Mouse (Mus musculus) kidney, adult 2 months (tissue): ENCODE results near the gene Slc12a5. TPM values are rescaled to one million over a fixed set of nuclear protein-coding genes. Genes with fewer than 3 reads are reported as not detected.
A peak's percentile ranks its signal among the peaks of the same experiment; 100 is the strongest.

ENCODE experiments used
- DNase-seq: peaks from one replicate; pipeline ENCODE4 v3.0.0; 2021
- H3K27ac ChIP-seq: fragments of 200-500 bp; 2 replicates; pipeline ENCODE4 v1.5.1; 2012; ENCODE audit warnings: low read depth, low read length, control low read depth, inconsistent platforms; ENCODE audit not compliant: insufficient read depth
- H3K27me3 ChIP-seq: fragments of 200-500 bp; replicated peaks from 2 replicates; pipeline ENCODE4 v1.6.1; 2012; ENCODE audit warnings: mild to moderate bottlenecking, moderate library complexity, low read length, inconsistent platforms; ENCODE audit not compliant: control insufficient read depth, insufficient read depth
- H3K36me3 ChIP-seq: fragments of 200-500 bp; 2 replicates; pipeline ENCODE4 v1.6.1; 2012; ENCODE audit warnings: mild to moderate bottlenecking, moderate library complexity, low read length, inconsistent platforms; ENCODE audit not compliant: control insufficient read depth, insufficient read depth
- H3K4me1 ChIP-seq: fragments of 200-500 bp; 2 replicates; pipeline ENCODE4 v1.6.1; 2011; ENCODE audit warnings: low read length; ENCODE audit not compliant: control insufficient read depth, insufficient read depth
- H3K4me3 ChIP-seq: fragments of 200-500 bp; 2 replicates; pipeline ENCODE4 v1.5.1; 2011; ENCODE audit warnings: mild to moderate bottlenecking, low read depth, low read length, control low read depth; ENCODE audit not compliant: insufficient read depth
- CTCF ChIP-seq: fragments of 200-500 bp; conservative IDR thresholded peaks from 2 replicates; pipeline ENCODE4 v1.5.1; 2011; ENCODE audit warnings: low read depth, mild to moderate bottlenecking, control low read depth, low read length, moderate library complexity, mixed read lengths; ENCODE audit not compliant: insufficient read depth, insufficient read length
- POLR2A ChIP-seq: fragments of 200-500 bp; IDR thresholded peaks from one replicate; pipeline ENCODE4 v1.6.1; 2011; ENCODE audit warnings: low read depth, low read length, control low read depth
- WGBS: fragments of 180-500 bp; shearing (Covaris S2); methylation state at CpG from one replicate; pipeline ENCODE4 v1.1.7; 2018; 5-methylcytosine and 5-hydroxymethylcytosine counted together
- polyA plus RNA-seq: library from polyadenylated mRNA; depleted of rRNA; stranded (reverse); fragments of >200 nt; gene quantifications from 2 replicates; pipeline ENCODE4 v1.2.3, GENCODE M21; 2012

Gene Slc12a5
- polyA plus RNA-seq, 1 experiment = 1.5 TPM

- WGBS = 23% methylated on average over 7 of the region's 7 CpGs
- H3K36me3 ChIP-seq = no peaks in the 10 kb centered on the region
- no peak overlapping the region for H3K4me3 ChIP-seq
- TF ChIP-seq CTCF (no peak), POLR2A (no peak)
- H3K27me3 ChIP-seq = no peaks in the 10 kb centered on the region
- no peak overlapping the region for H3K27ac ChIP-seq
- peak; percentile 55 for DNase-seq
- H3K4me1 ChIP-seq = no peaks in the 10 kb centered on the region
Observed at GRCm38 (mm10) chr2:164979749-164980148, 19.1 kb downstream of the Slc12a5 start.

GRCm38 (mm10) chr2:164985962-164986361 is 25.4 kb downstream of the Slc12a5 start:
- Histone ChIP-seq H3K27ac (no peak overlapping the region), H3K27me3 (no peaks in the 10 kb centered on the region), H3K36me3 (no peaks in the 10 kb centered on the region), H3K4me1 (no peaks in the 10 kb centered on the region), H3K4me3 (no peak overlapping the region)
- WGBS = 78% methylated on average over 6 of the region's 6 CpGs
- TF ChIP-seq POLR2A = no peak
- TF ChIP-seq CTCF = no peak
- DNase-seq = no peak

- Histone ChIP-seq H3K4me3 (no peak overlapping the region), H3K36me3 (no peaks in the 10 kb centered on the region), H3K4me1 (no peaks in the 10 kb centered on the region), H3K27me3 (no peaks in the 10 kb centered on the region), H3K27ac (no peak overlapping the region)
- TF ChIP-seq POLR2A (no peak), CTCF (no peak; the same call in 1 of the 2 replicates)
- no peak for DNase-seq
- 68% methylated on average over 14 of the region's 14 CpGs for WGBS
Observed at GRCm38 (mm10) chr2:164986371-164987027, 25.9 kb downstream of the Slc12a5 start.

- Histone ChIP-seq H3K27me3 (no peaks in the 10 kb centered on the region), H3K4me1 (no peaks in the 10 kb centered on the region), H3K36me3 (no peaks in the 10 kb centered on the region), H3K4me3 (peak overlapping the region; percentile 19; the same call in 1 of the 2 replicates), H3K27ac (no peak overlapping the region)
- 58% methylated on average over 13 of the region's 13 CpGs for WGBS
- DNase-seq = peak; percentile 45
- TF ChIP-seq CTCF (no peak), POLR2A (no peak)
Observed at GRCm38 (mm10) chr2:164988777-164989176, 28.2 kb downstream of the Slc12a5 start.

GRCm38 (mm10) chr2:164991111-164991510 is 30.5 kb downstream of the Slc12a5 start:
- TF ChIP-seq POLR2A (no peak), CTCF (no peak)
- Histone ChIP-seq H3K27me3 (no peaks in the 10 kb centered on the region), H3K27ac (no peak overlapping the region), H3K4me1 (no peaks in the 10 kb centered on the region), H3K36me3 (no peaks in the 10 kb centered on the region), H3K4me3 (no peak overlapping the region)
- 70% methylated on average over 3 of the region's 3 CpGs for WGBS
- DNase-seq = no peak

- 26% methylated on average over 10 of the region's 10 CpGs for WGBS
- Histone ChIP-seq H3K27me3 (no peaks in the 10 kb centered on the region), H3K27ac (no peak overlapping the region), H3K4me1 (no peaks in the 10 kb centered on the region), H3K4me3 (no peak overlapping the region), H3K36me3 (no peaks in the 10 kb centered on the region)
- no peak for TF ChIP-seq CTCF
- no peak for TF ChIP-seq POLR2A
- peak; percentile 37 for DNase-seq
Observed at GRCm38 (mm10) chr2:164991808-164992207, 31.2 kb downstream of the Slc12a5 start.

- TF ChIP-seq POLR2A = no peak
- no peak for TF ChIP-seq CTCF
- Histone ChIP-seq H3K27ac (no peak overlapping the region), H3K4me1 (peaks cover 4% of the 10 kb centered on the region; the same call in 1 of the 2 replicates), H3K27me3 (no peaks in the 10 kb centered on the region), H3K4me3 (no peak overlapping the region), H3K36me3 (no peaks in the 10 kb centered on the region)
- DNase-seq = no peak
- 89% methylated on average over 11 of the region's 11 CpGs for WGBS
Observed at GRCm38 (mm10) chr2:164994156-164994555, 33.6 kb downstream of the Slc12a5 start.
